Mouse (Mus musculus): ENCODE measurements around the gene Hist1h4j. TPM values are rescaled to one million over a fixed set of nuclear protein-coding genes. Genes with fewer than 3 reads are reported as not detected.
A peak's percentile ranks its signal among the peaks of the same experiment; 100 is the strongest.
"Not testable (repeated sequence)": the region's sequence is repeated elsewhere in the genome, so short reads cannot be mapped to it uniquely, and the experiment has no call there.

Hist1h4j gene
- 0.45 and 0.56 TPM in 2 replicates for polyA plus RNA-seq (2015; fragmentation: Nextera tagmentation; extraction: Ambion mirVana)

GRCm38 (mm10) chr13:21734906-21735767 lies at the start of gene Hist1h4j:
Gene Hist1h4j, plus strand, starts transcription at chr13:21735064.
- H3K36me3 ChIP-seq; H3K9me3 ChIP-seq (replicated peaks); H3K27me3 ChIP-seq (replicated peaks): not testable (repeated sequence)
- Histone ChIP-seq H3K4me2 (peak within 1 kb of the TSS; percentile 80), H3K4me1 (peaks cover 19% of the 10 kb centered on the region), H3K4me3 (replicated peaks) (peak within 1 kb of the TSS; percentile 43), H3K27ac (replicated peaks) (peak within 1 kb of the TSS; percentile 96), H3K9ac (replicated peaks) (peak within 1 kb of the TSS; percentile 67)
- peak; percentile 93 for ATAC-seq (ENCODE audit: low FRiP score)
- WGBS, result under 1% methylated on average over 46 of the region's 56 CpGs

- no peak for ATAC-seq (ENCODE audit: low FRiP score)
- no peak within 1 kb of the TSS for H3K4me3 ChIP-seq (replicated peaks)
Observed at GRCm38 (mm10) chr13:21697811-21698210, 37.1 kb upstream of the Hist1h4j start, which contains the start of gene Olfr1359. Gene Olfr1359, plus strand, starts transcription at chr13:21698111.

GRCm38 (mm10) chr13:21706669-21707068 lies 28.2 kb upstream of the Hist1h4j start:
- ATAC-seq (ENCODE audit: low FRiP score), result no peak
- Histone ChIP-seq H3K9me3 (replicated peaks) (no peaks in the 10 kb centered on the region), H3K4me2 (no peak overlapping the region), H3K4me1 (no peaks in the 10 kb centered on the region), H3K4me3 (replicated peaks) (no peak overlapping the region), H3K9ac (replicated peaks) (no peak overlapping the region), H3K27ac (replicated peaks) (no peak overlapping the region), H3K36me3 (no peaks in the 10 kb centered on the region), H3K27me3 (replicated peaks) (no peaks in the 10 kb centered on the region)
- WGBS, result 73% methylated on average over 4 of the region's 4 CpGs

More at GRCm38 (mm10) chr13:21697811-21698210, 37.1 kb upstream of the Hist1h4j start, which contains the start of gene Olfr1359:
- H3K4me1 ChIP-seq, result no peaks in the 10 kb centered on the region
- no peaks in the 10 kb centered on the region for H3K9me3 ChIP-seq (replicated peaks)
- no peaks in the 10 kb centered on the region for H3K27me3 ChIP-seq (replicated peaks)
- no peaks in the 10 kb centered on the region for H3K36me3 ChIP-seq
- H3K4me2 ChIP-seq, result no peak within 1 kb of the TSS
- no peak within 1 kb of the TSS for H3K27ac ChIP-seq (replicated peaks)
- H3K9ac ChIP-seq (replicated peaks), result no peak within 1 kb of the TSS

- Histone ChIP-seq H3K27me3 (replicated peaks) (no peaks in the 10 kb centered on the region), H3K4me3 (replicated peaks) (peak overlapping the region; percentile 68), H3K9ac (replicated peaks) (peak overlapping the region; percentile 64), H3K27ac (replicated peaks) (peak overlapping the region; percentile 88), H3K4me1 (peaks cover 4% of the 10 kb centered on the region), H3K36me3 (no peaks in the 10 kb centered on the region), H3K4me2 (peak overlapping the region; percentile 72), H3K9me3 (replicated peaks) (no peaks in the 10 kb centered on the region)
- under 1% methylated on average over 32 of the region's 32 CpGs for WGBS
- peak; percentile 93 for ATAC-seq (ENCODE audit: low FRiP score)
Observed at GRCm38 (mm10) chr13:21710031-21710711, 24.7 kb upstream of the Hist1h4j start.

- H3K4me1 ChIP-seq, result peaks cover 9% of the 10 kb centered on the region
- peak overlapping the region; percentile 72 for H3K4me2 ChIP-seq
- peak; percentile 91 for ATAC-seq (ENCODE audit: low FRiP score)
- no peak overlapping the region for H3K27ac ChIP-seq (replicated peaks)
- no peaks in the 10 kb centered on the region for H3K36me3 ChIP-seq
- H3K27me3 ChIP-seq (replicated peaks), result no peaks in the 10 kb centered on the region
- H3K9ac ChIP-seq (replicated peaks), result peak overlapping the region; percentile 40
- H3K4me3 ChIP-seq (replicated peaks), result peak overlapping the region; percentile 68
- no peaks in the 10 kb centered on the region for H3K9me3 ChIP-seq (replicated peaks)
- WGBS, result 2% methylated on average over 22 of the region's 22 CpGs
Observed at GRCm38 (mm10) chr13:21710821-21711525, 23.9 kb upstream of the Hist1h4j start.

- H3K4me3 ChIP-seq (replicated peaks), result peak overlapping the region; percentile 68
- no peaks in the 10 kb centered on the region for H3K27me3 ChIP-seq (replicated peaks)
- H3K9ac ChIP-seq (replicated peaks), result no peak overlapping the region
- H3K4me1 ChIP-seq, result peaks cover 10% of the 10 kb centered on the region
- H3K36me3 ChIP-seq, result no peaks in the 10 kb centered on the region
- H3K27ac ChIP-seq (replicated peaks), result no peak overlapping the region
- H3K9me3 ChIP-seq (replicated peaks), result no peaks in the 10 kb centered on the region
- 28% methylated on average over 4 of the region's 4 CpGs for WGBS
- no peak for ATAC-seq (ENCODE audit: low FRiP score)
- peak overlapping the region; percentile 72 for H3K4me2 ChIP-seq
Observed at GRCm38 (mm10) chr13:21711698-21712097, 23.2 kb upstream of the Hist1h4j start.

GRCm38 (mm10) chr13:21714725-21715124 lies 20.1 kb upstream of the Hist1h4j start:
- peak overlapping the region; percentile 90; the same call in 1 of the 2 replicates for H3K27ac ChIP-seq (replicated peaks)
- no peaks in the 10 kb centered on the region for H3K36me3 ChIP-seq
- H3K27me3 ChIP-seq (replicated peaks), result no peaks in the 10 kb centered on the region
- peaks cover 26% of the 10 kb centered on the region for H3K4me1 ChIP-seq
- peak overlapping the region; percentile 86 for H3K4me2 ChIP-seq
- peak overlapping the region; percentile 50 for H3K9ac ChIP-seq (replicated peaks)
- under 1% methylated on average over 7 of the region's 7 CpGs for WGBS
- no peaks in the 10 kb centered on the region for H3K9me3 ChIP-seq (replicated peaks)
- H3K4me3 ChIP-seq (replicated peaks), result peak overlapping the region; percentile 42
- no peak for ATAC-seq (ENCODE audit: low FRiP score)

- ATAC-seq (ENCODE audit: low FRiP score), result no peak
- peak overlapping the region; percentile 86 for H3K4me2 ChIP-seq
- peaks cover 26% of the 10 kb centered on the region for H3K4me1 ChIP-seq
- H3K27me3 ChIP-seq (replicated peaks), result no peaks in the 10 kb centered on the region
- H3K36me3 ChIP-seq, result no peaks in the 10 kb centered on the region
- peak overlapping the region; percentile 42 for H3K4me3 ChIP-seq (replicated peaks)
- no peaks in the 10 kb centered on the region for H3K9me3 ChIP-seq (replicated peaks)
- peak overlapping the region; percentile 90 for H3K27ac ChIP-seq (replicated peaks)
- H3K9ac ChIP-seq (replicated peaks), result peak overlapping the region; percentile 50
- WGBS, result under 1% methylated on average over 22 of the region's 22 CpGs
Observed at GRCm38 (mm10) chr13:21715131-21715863, 19.6 kb upstream of the Hist1h4j start.

GRCm38 (mm10) chr13:21715864-21716539 lies 18.9 kb upstream of the Hist1h4j start, which contains the start of the genes Hist1h2bl and Hist1h2ai:
Gene Hist1h2bl, minus strand, starts transcription at chr13:21716143.
Gene Hist1h2ai, plus strand, starts transcription at chr13:21716422.
- H3K9me3 ChIP-seq (replicated peaks); H3K27me3 ChIP-seq (replicated peaks); H3K36me3 ChIP-seq: not testable (repeated sequence)
- Histone ChIP-seq H3K4me3 (replicated peaks) (peak within 1 kb of the TSS; percentile 42), H3K9ac (replicated peaks) (peak within 1 kb of the TSS; percentile 55), H3K4me2 (peak within 1 kb of the TSS; percentile 86), H3K27ac (replicated peaks) (peak within 1 kb of the TSS; percentile 90), H3K4me1 (peaks cover 29% of the 10 kb centered on the region)
- ATAC-seq (ENCODE audit: low FRiP score), result peak; percentile 95
- under 1% methylated on average over 33 of the region's 50 CpGs for WGBS

GRCm38 (mm10) chr13:21716540-21717391 lies 18.1 kb upstream of the Hist1h4j start:
- H3K27ac ChIP-seq (replicated peaks), result peak overlapping the region; percentile 90
- H3K9ac ChIP-seq (replicated peaks), result peak overlapping the region; percentile 55
- H3K9me3 ChIP-seq (replicated peaks); H3K36me3 ChIP-seq; H3K27me3 ChIP-seq (replicated peaks): not testable (repeated sequence)
- H3K4me1 ChIP-seq, result peaks cover 31% of the 10 kb centered on the region
- ATAC-seq (ENCODE audit: low FRiP score), result peak; percentile 28
- peak overlapping the region; percentile 86 for H3K4me2 ChIP-seq
- peak overlapping the region; percentile 42 for H3K4me3 ChIP-seq (replicated peaks)
- whole genome bisulfite sequencing, result under 1% methylated on average over 9 of the region's 38 CpGs

Data from neural tube, embryonic 15.5 days (tissue).